Mouse (Mus musculus): ENCODE results near the gene Alb.

Alb gene

GRCm38 (mm10) chr5:90460619-90461018, at the start of gene Alb:
Alb (plus strand) TSS chr5:90460897.
- no peak for DNase-seq (ENCODE audit: low read depth, low spot score)

- no peak for DNase-seq (ENCODE audit: low read depth, low spot score)
Measured at GRCm38 (mm10) chr5:90414142-90414924, 46.4 kb upstream of the Alb start.

GRCm38 (mm10) chr5:90414925-90415295, 45.8 kb upstream of the Alb start:
- no peak for DNase-seq (ENCODE audit: low read depth, low spot score)

- DNase-seq (ENCODE audit: low read depth, low spot score) = no peak
Measured at GRCm38 (mm10) chr5:90424625-90425024, 36.1 kb upstream of the Alb start.

- no peak for DNase-seq (ENCODE audit: low read depth, low spot score)
Measured at GRCm38 (mm10) chr5:90425191-90425590, 35.5 kb upstream of the Alb start.

- DNase-seq (ENCODE audit: low read depth, low spot score) = no peak
Measured at GRCm38 (mm10) chr5:90431053-90431452, 29.6 kb upstream of the Alb start.

- DNase-seq (ENCODE audit: low read depth, low spot score) = no peak
Measured at GRCm38 (mm10) chr5:90439157-90439556, 21.5 kb upstream of the Alb start.

GRCm38 (mm10) chr5:90447577-90447976, 13.1 kb upstream of the Alb start:
- DNase-seq (ENCODE audit: low read depth, low spot score) = no peak

GRCm38 (mm10) chr5:90449961-90450360, 10.7 kb upstream of the Alb start:
- DNase-seq (ENCODE audit: low read depth, low spot score) = no peak

- no peak for DNase-seq (ENCODE audit: low read depth, low spot score)
Measured at GRCm38 (mm10) chr5:90452711-90453110, 8.0 kb upstream of the Alb start.

- DNase-seq (ENCODE audit: low read depth, low spot score) = no peak
Measured at GRCm38 (mm10) chr5:90457241-90457640, 3.5 kb upstream of the Alb start.

GRCm38 (mm10) chr5:90458727-90459126, 2.0 kb upstream of the Alb start:
- no peak for DNase-seq (ENCODE audit: low read depth, low spot score)

GRCm38 (mm10) chr5:90466806-90467205, 6.1 kb downstream of the Alb start:
- DNase-seq (ENCODE audit: low read depth, low spot score) = no peak

GRCm38 (mm10) chr5:90467245-90467644, 6.5 kb downstream of the Alb start:
- DNase-seq (ENCODE audit: low read depth, low spot score) = no peak

GRCm38 (mm10) chr5:90470836-90471235, 10.1 kb downstream of the Alb start:
- no peak for DNase-seq (ENCODE audit: low read depth, low spot score)

- DNase-seq (ENCODE audit: low read depth, low spot score) = no peak
Measured at GRCm38 (mm10) chr5:90473902-90474301, 13.2 kb downstream of the Alb start.

GRCm38 (mm10) chr5:90474369-90474768, 13.7 kb downstream of the Alb start:
- DNase-seq (ENCODE audit: low read depth, low spot score) = no peak

GRCm38 (mm10) chr5:90476741-90477140, 16.0 kb downstream of the Alb start:
- DNase-seq (ENCODE audit: low read depth, low spot score) = no peak

GRCm38 (mm10) chr5:90477308-90478140, 16.8 kb downstream of the Alb start:
- no peak for DNase-seq (ENCODE audit: low read depth, low spot score)

GRCm38 (mm10) chr5:90478886-90479285, 18.2 kb downstream of the Alb start:
- no peak for DNase-seq (ENCODE audit: low read depth, low spot score)

GRCm38 (mm10) chr5:90485597-90485996, 24.9 kb downstream of the Alb start:
- no peak for DNase-seq (ENCODE audit: low read depth, low spot score)

GRCm38 (mm10) chr5:90488323-90488722, 27.6 kb downstream of the Alb start:
- DNase-seq (ENCODE audit: low read depth, low spot score) = no peak

GRCm38 (mm10) chr5:90490518-90490917, 29.8 kb downstream of the Alb start, which contains the start of gene Afp:
Afp (plus strand) TSS chr5:90490737.
- DNase-seq (ENCODE audit: low read depth, low spot score) = no peak

All from ES-CJ7 (cell line).